Mouse (Mus musculus) liver, adult 2 months (tissue): ENCODE measurements at regions not wholly inside any gene's neighbourhood (a gene's known extent, or its start where the extent isn't known, plus 50 kb on each side); places are given as distances from the start of the nearest gene placed in this dataset.
"Not testable (repeated sequence)": the region's sequence is repeated elsewhere in the genome, so short reads cannot be mapped to it uniquely, and the experiment has no call there.

Experiments used
- DNase-seq: peaks from one replicate; pipeline ENCODE4 v3.0.0-alpha.2; 2011; ENCODE audit warnings: low read depth, low spot score; ENCODE audit errors: extremely low read depth
- H3K27ac ChIP-seq: fragments of 200-500 bp; replicated peaks from 2 replicates; pipeline ENCODE4 v1.5.1; 2012; ENCODE audit warnings: low read depth, mild to moderate bottlenecking, control low read depth, inconsistent platforms, low read length; ENCODE audit not compliant: insufficient read depth
- H3K27me3 ChIP-seq: fragments of 200-500 bp; 2 replicates; pipeline ENCODE4 v1.6.1; 2012; ENCODE audit warnings: mild to moderate bottlenecking, moderate library complexity, low read length, inconsistent platforms; ENCODE audit not compliant: control insufficient read depth, insufficient read depth
- H3K36me3 ChIP-seq: fragments of 200-500 bp; 2 replicates; pipeline ENCODE4 v1.6.1; 2012; ENCODE audit warnings: low read length, inconsistent platforms; ENCODE audit not compliant: control insufficient read depth, insufficient read depth
- H3K4me1 ChIP-seq: fragments of 200-500 bp; 2 replicates; pipeline ENCODE4 v1.6.1; 2011; ENCODE audit warnings: low read length; ENCODE audit not compliant: control insufficient read depth, insufficient read depth
- H3K4me3 ChIP-seq: fragments of 200-500 bp; 2 replicates; pipeline ENCODE4 v1.5.1; 2011; ENCODE audit warnings: low read depth, mild to moderate bottlenecking, control low read depth, low read length, moderate library complexity; ENCODE audit not compliant: insufficient read depth
- H3K79me2 ChIP-seq: fragments of 200-500 bp; 2 replicates; pipeline ENCODE4 v1.6.1; 2012; ENCODE audit warnings: inconsistent platforms, mild to moderate bottlenecking, low read length, moderate library complexity; ENCODE audit not compliant: control insufficient read depth, insufficient read depth
- H3K9ac ChIP-seq: fragments of 200-500 bp; 2 replicates; pipeline ENCODE4 v1.6.1; 2012; ENCODE audit warnings: low read depth, mild to moderate bottlenecking, control low read depth, inconsistent platforms, low read length
- WGBS: fragments of 180-500 bp; shearing (Covaris S2); methylation state at CpG from one replicate; pipeline ENCODE4 v1.1.7; 2018; 5-methylcytosine and 5-hydroxymethylcytosine counted together

GRCm38 (mm10) chr8:20495542-20495941, 119.2 kb upstream of the Gm21119 start:
- not testable (repeated sequence) for H3K4me3 ChIP-seq, H3K27ac ChIP-seq, H3K79me2 ChIP-seq, H3K27me3 ChIP-seq, DNase-seq, H3K9ac ChIP-seq, H3K36me3 ChIP-seq, H3K4me1 ChIP-seq
- WGBS: no CpG with 5 or more reads among the region's 1 CpGs

- H3K79me2 ChIP-seq, H3K4me1 ChIP-seq, H3K27ac ChIP-seq, H3K27me3 ChIP-seq, H3K9ac ChIP-seq, H3K4me3 ChIP-seq, H3K36me3 ChIP-seq: not testable (repeated sequence)
- DNase-seq: peak; percentile 0
- WGBS: 65% methylated on average over 1 of the region's 1 CpGs
Measured at GRCm38 (mm10) chr8:20513920-20514319, 100.8 kb upstream of the Gm21119 start.

GRCm38 (mm10) chr8:20516324-20516830, 98.3 kb upstream of the Gm21119 start:
- not testable (repeated sequence) for H3K9ac ChIP-seq, H3K36me3 ChIP-seq, H3K27me3 ChIP-seq, H3K27ac ChIP-seq, H3K4me3 ChIP-seq, H3K79me2 ChIP-seq, DNase-seq, H3K4me1 ChIP-seq
- WGBS: 73% methylated on average over 3 of the region's 3 CpGs

GRCm38 (mm10) chr8:20517551-20517950, 97.2 kb upstream of the Gm21119 start:
- H3K4me1 ChIP-seq, H3K79me2 ChIP-seq, H3K4me3 ChIP-seq, DNase-seq, H3K9ac ChIP-seq, H3K27me3 ChIP-seq, H3K27ac ChIP-seq, H3K36me3 ChIP-seq: not testable (repeated sequence)
- 43% methylated on average over 1 of the region's 1 CpGs for WGBS

- not testable (repeated sequence) for H3K36me3 ChIP-seq, DNase-seq, H3K79me2 ChIP-seq, H3K27ac ChIP-seq, H3K9ac ChIP-seq, H3K4me1 ChIP-seq, H3K27me3 ChIP-seq, H3K4me3 ChIP-seq
Measured at GRCm38 (mm10) chr8:20524539-20524938, 90.2 kb upstream of the Gm21119 start.

- H3K4me3 ChIP-seq, H3K9ac ChIP-seq, H3K4me1 ChIP-seq: not testable (repeated sequence)
Measured at GRCm38 (mm10) chr8:20529048-20529447, 85.7 kb upstream of the Gm21119 start.

GRCm38 (mm10) chr8:20539031-20539430, 75.7 kb upstream of the Gm21119 start:
- not testable (repeated sequence) for H3K9ac ChIP-seq, H3K27ac ChIP-seq, H3K27me3 ChIP-seq, H3K4me3 ChIP-seq, H3K4me1 ChIP-seq, H3K36me3 ChIP-seq, DNase-seq, H3K79me2 ChIP-seq
- 88% methylated on average over 4 of the region's 4 CpGs for WGBS

More at GRCm38 (mm10) chr8:20529048-20529447, 85.7 kb upstream of the Gm21119 start:
- H3K79me2 ChIP-seq, H3K36me3 ChIP-seq, DNase-seq, H3K27me3 ChIP-seq, H3K27ac ChIP-seq: not testable (repeated sequence)
- WGBS: no CpG with 5 or more reads among the region's 1 CpGs

GRCm38 (mm10) chr8:20544084-20544483, 70.6 kb upstream of the Gm21119 start:
- not testable (repeated sequence) for DNase-seq, H3K27me3 ChIP-seq, H3K4me1 ChIP-seq, H3K9ac ChIP-seq, H3K79me2 ChIP-seq, H3K27ac ChIP-seq, H3K4me3 ChIP-seq, H3K36me3 ChIP-seq
- WGBS: 77% methylated on average over 2 of the region's 2 CpGs

GRCm38 (mm10) chr8:20545347-20545746, 69.4 kb upstream of the Gm21119 start:
- H3K27me3 ChIP-seq, DNase-seq, H3K27ac ChIP-seq, H3K9ac ChIP-seq, H3K4me3 ChIP-seq, H3K36me3 ChIP-seq, H3K79me2 ChIP-seq, H3K4me1 ChIP-seq: not testable (repeated sequence)
- 62% methylated on average over 1 of the region's 2 CpGs for WGBS
